In the genomic region with DNA sequence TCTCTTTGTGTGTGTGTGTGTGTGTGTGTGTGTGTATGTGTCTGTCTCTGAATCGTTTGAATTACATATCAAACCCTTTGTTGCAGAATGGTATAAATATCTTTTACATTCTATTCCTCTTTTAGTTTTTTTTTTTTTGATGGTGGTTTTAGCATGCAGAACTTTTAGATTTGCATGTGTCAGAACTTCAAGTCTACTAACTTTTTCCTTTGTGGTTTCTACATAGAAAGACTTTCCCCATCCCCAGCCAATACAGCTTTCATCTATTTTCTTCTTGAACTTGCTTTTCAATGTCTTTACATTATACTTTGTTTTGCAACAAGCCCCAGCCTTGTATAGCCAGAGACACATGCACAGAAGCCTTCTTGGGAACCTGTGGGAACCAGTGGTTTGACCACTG, we compare ENCODE assay signal across 28 mouse cellular contexts. TPM values are rescaled to one million over a fixed set of nuclear protein-coding genes. Genes with fewer than 3 reads are reported as not detected.
DNase-seq lines count a peak whose midpoint lies in the region; ATAC-seq and TF ChIP-seq lines count a peak whose summit lies in the region.
"Had no signal": no experiment of that assay in that cellular context is flagged by ENCODE, and none has a peak within 500 bp of the region (broad histone marks: within the 10 kb centered on the region; RNA-seq: fewer than 3 reads in every experiment).

No protein-coding gene starts in this region.

- peak overlapping the region; percentile 63; the same call in 1 of the 2 replicates for H3K27ac ChIP-seq in CH12.LX (ENCODE audit: insufficient read depth, low read depth)
- no peak overlapping the region for H3K27ac ChIP-seq in midbrain, embryonic 10.5 days (replicated peaks)
- H3K27ac ChIP-seq in heart, embryonic 12.5 days (ENCODE audit: poor library complexity, severe bottlenecking) = no peak overlapping the region

- dilution Hi-C loops in CH12.LX (cut with MboI; ENCODE audit: extremely low pct_ligation_motif_present, extremely low pct_unique_long_range_greater_than_20kb, low sequenced_read_pairs) = no loop called here

- 95% methylated on average over 1 of the region's 1 CpGs for WGBS in midbrain, embryonic 10.5 days
- WGBS in heart, embryonic 12.5 days = 78% methylated on average over 1 of the region's 1 CpGs

- DNase-seq in CD4-positive helper T cell, adult 2 months (ENCODE audit: low read depth, low spot score) = peak; percentile 46
- DNase-seq in CH12.LX (ENCODE audit: extremely low read depth) = peak; percentile 46
- DNase-seq in naive thymus-derived CD4-positive, alpha-beta T cell, adult 2 months (ENCODE audit: low read depth) = peak; percentile 23
- no peak for DNase-seq in midbrain, embryonic 10.5 days (ENCODE audit: low spot score)
- DNase-seq: adrenal gland, adult 2 months; adrenal gland, adult 8-10 months; adrenal gland, postnatal 10 days; adrenal gland, postnatal 14 days; adrenal gland, postnatal 25 days; adrenal gland, postnatal 36 days; B cell, adult 2 months; cerebellum, adult 11 months; cerebellum, adult 11-12 months; cerebellum, adult 18-20 months; cerebellum, adult 2 months; cerebellum, adult 8-10 months had no signal

- H3K4me2 ChIP-seq in CH12.LX (ENCODE audit: insufficient read depth, low read depth, poor library complexity, severe bottlenecking) = 0 out of 2 replicates have a peak overlapping the region, but pooled peaks have one; percentile 47
- H3K4me2 ChIP-seq in heart, embryonic 12.5 days = no peak overlapping the region

- peaks cover 5% of the 10 kb centered on the region for H3K9me3 ChIP-seq in CH12.LX (replicated peaks; ENCODE audit: low read length)
- H3K9me3 ChIP-seq in midbrain, embryonic 10.5 days (replicated peaks) = peaks cover 6% of the 10 kb centered on the region; the same call in 1 of the 2 replicates
- peaks cover 9% of the 10 kb centered on the region for H3K9me3 ChIP-seq in heart, embryonic 12.5 days (replicated peaks)

- no peak overlapping the region for H3K4me3 ChIP-seq in CH12.LX (replicated peaks in 1 of 3; ENCODE audit: low read depth in 2 of 3, low read length in 2 of 3, poor library complexity in 1 of 3)
- H3K4me3 ChIP-seq in midbrain, embryonic 10.5 days = no peak overlapping the region
- H3K4me3 ChIP-seq in heart, embryonic 12.5 days = no peak overlapping the region

- no peaks in the 10 kb centered on the region for H3K27me3 ChIP-seq in CH12.LX (replicated peaks)
- H3K27me3 ChIP-seq in midbrain, embryonic 10.5 days (ENCODE audit: low read depth, poor library complexity, severe bottlenecking) = 0 out of 2 replicates have a peak, but pooled peaks cover 1% of the 10 kb centered on the region
- 0 out of 2 replicates have a peak, but pooled peaks cover 3% of the 10 kb centered on the region for H3K27me3 ChIP-seq in heart, embryonic 12.5 days (replicated peaks)

- H3K36me3 ChIP-seq in CH12.LX (replicated peaks in 1 of 2; ENCODE audit: control insufficient read depth in 1 of 2, insufficient read depth in 1 of 2, low read length in 1 of 2) = no peaks in the 10 kb centered on the region
- no peaks in the 10 kb centered on the region for H3K36me3 ChIP-seq in midbrain, embryonic 10.5 days
- H3K36me3 ChIP-seq in heart, embryonic 12.5 days = no peaks in the 10 kb centered on the region
- H3K36me3 ChIP-seq: G1E had no signal

- H3K9ac ChIP-seq in CH12.LX (ENCODE audit: insufficient read depth, low read depth) = no peak overlapping the region
- H3K9ac ChIP-seq in heart, embryonic 12.5 days = no peak overlapping the region

- peak; percentile 94 for TF ChIP-seq EP300 in CH12.LX (IDR thresholded peaks at IDR 0.05; ENCODE audit: low read length)

- no peak for TF ChIP-seq CTCF in CH12.LX (conservative IDR thresholded peaks at IDR 0.05 in 1 of 2, IDR thresholded peaks at IDR 0.05 in 1 of 2; ENCODE audit: low read depth in 2 of 2, low read length in 2 of 2)

- no peak for TF ChIP-seq RAD21 in CH12.LX (IDR thresholded peaks at IDR 0.05; ENCODE audit: low read depth, low read length)

- no peaks in the 10 kb centered on the region for H3K79me2 ChIP-seq in CH12.LX (replicated peaks; ENCODE audit: control insufficient read depth, extremely low read depth, insufficient read depth, poor library complexity, severe bottlenecking)

- in situ Hi-C loops in CH12.LX (cut with MboI; ENCODE audit: low pct_ligation_motif_present, low pct_unique_long_range_greater_than_20kb, low sequenced_read_pairs) = no loop called here

- TF ChIP-seq POLR2A in CH12.LX (IDR thresholded peaks at IDR 0.05; ENCODE audit: low read depth, low read length) = no peak

- H3K4me1 ChIP-seq in CH12.LX (ENCODE audit: control insufficient read depth in 1 of 2, insufficient read depth in 2 of 2) = peaks cover 42 to 84% of the 10 kb centered on the region in 2 experiments
- H3K4me1 ChIP-seq in midbrain, embryonic 10.5 days = no peaks in the 10 kb centered on the region
- H3K4me1 ChIP-seq in heart, embryonic 12.5 days (replicated peaks) = no peaks in the 10 kb centered on the region

- no peak for ATAC-seq in heart, embryonic 12.5 days (ENCODE audit: insufficient number of reproducible peaks, low FRiP score)
- no peak for ATAC-seq in granulocyte monocyte progenitor cell, adult 5-6 weeks (replicated peaks; ENCODE audit: poor library complexity, severe bottlenecking)
- ATAC-seq: activated CD4-positive, CD25-positive, alpha-beta regulatory T cell, adult 4 months; CD4-positive, CD25-positive, alpha-beta regulatory T cell, adult 4 months; Patski had no signal

TF ChIP-seq in CH12.LX, 34 proteins besides CTCF, POLR2A, EP300 and RAD21:
- 0 out of 2 replicates have a peak, but pooled peaks have one; percentile 63 for TF ChIP-seq RCOR1 (conservative IDR thresholded peaks at IDR 0.05; ENCODE audit: low read depth, low read length)
- peak; percentile 69; the same call in 1 of the 2 replicates for TF ChIP-seq MAFK (IDR thresholded peaks at IDR 0.05; ENCODE audit: insufficient replicate concordance, low read length)
- peak; percentile 67 for TF ChIP-seq IRF4 (IDR thresholded peaks at IDR 0.05; ENCODE audit: low read depth, low read length)
- peak; percentile 85 for TF ChIP-seq JUND (conservative IDR thresholded peaks at IDR 0.05; ENCODE audit: low read depth, low read length)
- TF ChIP-seq JUN (IDR thresholded peaks at IDR 0.05; ENCODE audit: insufficient read depth, low read depth, low read length) = peak; percentile 78
- TF ChIP-seq ZNF384 (IDR thresholded peaks at IDR 0.05; ENCODE audit: low read depth, low read length) = peak; percentile 95
- no peak; the same call in 1 of the 2 replicates for TF ChIP-seq CHD1 (IDR thresholded peaks at IDR 0.05; ENCODE audit: low read depth, low read length)
- TF ChIP-seq MYC (IDR thresholded peaks at IDR 0.05; ENCODE audit: low read depth, low read length) = peak; percentile 53; the same call in 1 of the 2 replicates
- TF ChIP-seq ETS1 (conservative IDR thresholded peaks at IDR 0.05; ENCODE audit: low read depth, low read length) = peak; percentile 74
- TF ChIP-seq USF1 (IDR thresholded peaks at IDR 0.05; ENCODE audit: low read depth, low read length) = no peak
- TF ChIP-seq MAX (IDR thresholded peaks at IDR 0.05; ENCODE audit: low read length) = 0 out of 2 replicates have a peak, but pooled peaks have one; percentile 27
- TF ChIP-seq BHLHE40 (IDR thresholded peaks at IDR 0.05; ENCODE audit: low read depth, low read length) = peak; percentile 53; the same call in 1 of the 2 replicates
- TF ChIP-seq CHD2 (IDR thresholded peaks at IDR 0.05; ENCODE audit: low read length) = peak; percentile 58; the same call in 1 of the 2 replicates
- no peak for TF ChIP-seq E2F4 (IDR thresholded peaks at IDR 0.05; ENCODE audit: insufficient replicate concordance, low read depth, low read length)
- no peak for TF ChIP-seq NRF1 (IDR thresholded peaks at IDR 0.05; ENCODE audit: low read depth, low read length)
- 0 out of 2 replicates have a peak, but pooled peaks have one; percentile 49 for TF ChIP-seq MEF2A (IDR thresholded peaks at IDR 0.05; ENCODE audit: borderline replicate concordance, low read depth, low read length)
- peak; percentile 49; the same call in 1 of the 2 replicates for TF ChIP-seq MAZ (IDR thresholded peaks at IDR 0.05; ENCODE audit: low read depth, low read length)
- peak; percentile 74 for TF ChIP-seq TCF12 (IDR thresholded peaks at IDR 0.05; ENCODE audit: low read depth, low read length)

RNA-seq across cellular contexts. Expression of gene Acsl6, which starts 6.9 kb away (rescaled TPM):
- total RNA-seq in CH12.LX (2012; rRNA removed) = 94.7 and 96.9 TPM in 2 replicates
- total RNA-seq in CH12.LX (2014; rRNA removed) = 74.1 and 74.9 TPM in 2 replicates
- 204 and 222 TPM in 2 replicates for polyA plus RNA-seq in CH12.LX (2012; ENCODE audit: insufficient read length, low read depth)
- polyA plus RNA-seq in midbrain, embryonic 10.5 days (2016; fragmentation: Nextera tagmentation; extraction: Ambion mirVana) = 14.4 and 20.4 TPM in 2 replicates
- 0.40 and 0.55 TPM in 2 replicates for polyA plus RNA-seq in heart, embryonic 12.5 days (2016; fragmentation: Nextera tagmentation; extraction: Ambion mirVana)
- not detected in 2 replicates for total RNA-seq in granulocyte monocyte progenitor cell, adult 5-6 weeks (2014; fragmentation: Nextera tagmentation)
- not detected in 2 replicates for total RNA-seq in granulocyte monocyte progenitor cell, adult 5-6 weeks (2017)
- polyA plus RNA-seq: activated CD4-positive, CD25-positive, alpha-beta regulatory T cell, adult 4 months; CD4-positive, CD25-positive, alpha-beta regulatory T cell, adult 4 months; G1E had no signal

RNA-seq across cellular contexts. Expression of gene Il3, which starts 29.7 kb away (rescaled TPM):
- 2.7 and 4.8 TPM in 2 replicates for total RNA-seq in CH12.LX (2012; rRNA removed)
- total RNA-seq in CH12.LX (2014; rRNA removed) = 1.5 and 1.9 TPM in 2 replicates
- polyA plus RNA-seq in CH12.LX (2012; ENCODE audit: insufficient read length, low read depth) = 1.3 and 3.5 TPM in 2 replicates
- polyA plus RNA-seq in midbrain, embryonic 10.5 days (2016; fragmentation: Nextera tagmentation; extraction: Ambion mirVana) = not detected in 2 replicates
- not detected in 2 replicates for polyA plus RNA-seq in heart, embryonic 12.5 days (2016; fragmentation: Nextera tagmentation; extraction: Ambion mirVana)
- not detected in 2 replicates for total RNA-seq in granulocyte monocyte progenitor cell, adult 5-6 weeks (2014; fragmentation: Nextera tagmentation)
- not detected in 2 replicates for total RNA-seq in granulocyte monocyte progenitor cell, adult 5-6 weeks (2017)
- total RNA-seq: adrenal gland, adult 18-20 months; adrenal gland, adult 2 months; adrenal gland, adult 8-10 months; adrenal gland, postnatal 10 days; adrenal gland, postnatal 14 days; adrenal gland, postnatal 25 days; adrenal gland, postnatal 36 days; adrenal gland, postnatal 4 days; ES-E14; MEL had no signal
- polyA plus RNA-seq: activated CD4-positive, CD25-positive, alpha-beta regulatory T cell, adult 4 months; adrenal gland, adult 2 months; brain, embryonic 14.5 days; C2C12; CD4-positive, CD25-positive, alpha-beta regulatory T cell, adult 4 months; cerebellum, adult 2 months; G1E; Patski had no signal

RNA-seq across cellular contexts. Expression of gene Csf2, which starts 47.3 kb away (rescaled TPM):
- total RNA-seq in CH12.LX (2012; rRNA removed) (1.9 and 2.6 TPM in 2 replicates), CH12.LX (2014; rRNA removed) (1.4 and 2.4 TPM in 2 replicates)
- polyA plus RNA-seq in CH12.LX (2012; ENCODE audit: insufficient read length, low read depth) = 0.79 and 0.83 TPM in 2 replicates
- not detected in 2 replicates for polyA plus RNA-seq in midbrain, embryonic 10.5 days (2016; fragmentation: Nextera tagmentation; extraction: Ambion mirVana)
- not detected in 2 replicates for polyA plus RNA-seq in heart, embryonic 12.5 days (2016; fragmentation: Nextera tagmentation; extraction: Ambion mirVana)
- not detected in 2 replicates for total RNA-seq in granulocyte monocyte progenitor cell, adult 5-6 weeks (2014; fragmentation: Nextera tagmentation)
- not detected in 2 replicates for total RNA-seq in granulocyte monocyte progenitor cell, adult 5-6 weeks (2017)
- total RNA-seq: adrenal gland, adult 18-20 months; adrenal gland, adult 2 months; adrenal gland, adult 8-10 months; adrenal gland, postnatal 10 days; adrenal gland, postnatal 14 days; adrenal gland, postnatal 25 days; adrenal gland, postnatal 36 days; adrenal gland, postnatal 4 days; ES-E14; MEL had no signal
- polyA plus RNA-seq: adrenal gland, adult 2 months; brain, embryonic 14.5 days; C2C12; cerebellum, adult 2 months; G1E had no signal
